Mouse (Mus musculus): Measurements from ENCODE around the gene Itpr2. TPM values are rescaled to one million over a fixed set of nuclear protein-coding genes. Genes with fewer than 3 reads are reported as not detected.
"Not testable (repeated sequence)": the region's sequence is repeated elsewhere in the genome, so short reads cannot be mapped to it uniquely, and the experiment has no call there.

The Itpr2 gene
- polyA plus RNA-seq, 1 experiment from 2014 or later = 6.3 TPM

DNA sequence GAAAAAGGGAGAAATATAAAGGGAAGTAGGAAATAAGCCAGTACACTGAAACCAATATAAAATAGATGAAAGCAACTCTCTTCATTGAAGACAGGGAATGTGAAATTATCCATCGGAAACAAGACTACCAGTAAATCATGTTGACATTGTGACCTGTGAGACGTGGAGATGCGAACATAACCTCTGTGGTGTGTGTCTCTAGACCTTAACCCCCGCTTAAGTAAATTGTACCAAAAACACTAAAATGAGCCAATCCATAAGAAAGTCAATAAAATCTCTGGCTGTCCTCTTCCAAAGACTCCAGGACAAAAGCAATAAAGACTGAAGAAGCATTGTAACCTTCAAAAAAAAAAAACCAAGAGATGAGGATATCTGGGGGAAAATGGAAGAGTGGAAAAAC is 31.6 kb downstream of the Itpr2 start:
- WGBS = 63% methylated on average over 4 of the region's 4 CpGs
- Histone ChIP-seq H3K4me2 (replicated peaks; ENCODE audit: low read depth) (no peak overlapping the region), H3K9ac (ENCODE audit: low read depth, low read length) (no peak overlapping the region), H3K36me3 (ENCODE audit: control insufficient read depth, insufficient read depth) (no peaks in the 10 kb centered on the region), H3K4me3 (ENCODE audit: low read depth, low read length) (no peak overlapping the region), H3K4me1 (replicated peaks; ENCODE audit: control insufficient read depth, insufficient read depth, low read length) (no peaks in the 10 kb centered on the region), H3K27ac (ENCODE audit: low read depth, low read length) (no peak overlapping the region), H3K9me3 (ENCODE audit: control insufficient read depth) (no peaks in the 10 kb centered on the region), H3K27me3 (replicated peaks; ENCODE audit: control insufficient read depth, insufficient read depth, low read length) (no peaks in the 10 kb centered on the region)
- no peak for ATAC-seq
- TF ChIP-seq CTCF (IDR thresholded peaks at IDR 0.05; ENCODE audit: low read depth) = no peak

DNA sequence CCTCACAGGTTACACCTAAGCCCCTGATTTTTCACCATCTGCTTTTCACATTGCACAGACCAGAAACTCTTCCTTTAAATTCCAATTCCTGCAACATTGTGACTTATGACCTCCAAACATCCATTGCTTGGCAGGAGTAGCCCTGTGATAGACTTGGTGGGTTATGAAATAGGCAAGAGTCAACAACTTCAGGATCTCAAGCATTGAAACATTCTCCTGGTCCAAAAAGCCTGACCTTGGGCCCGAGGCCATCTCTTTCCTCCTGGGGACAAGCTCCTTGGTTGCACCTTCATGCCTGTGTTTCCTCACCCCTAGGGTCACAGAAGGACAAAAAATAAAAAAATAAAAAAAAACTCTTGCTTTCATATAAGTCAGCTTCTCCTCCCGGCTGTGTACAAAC is 32.1 kb downstream of the Itpr2 start:
- no peak for ATAC-seq
- WGBS = 85% methylated on average over 2 of the region's 2 CpGs
- Histone ChIP-seq H3K27ac (ENCODE audit: low read depth, low read length) (no peak overlapping the region), H3K9me3 (ENCODE audit: control insufficient read depth) (no peaks in the 10 kb centered on the region), H3K27me3 (replicated peaks; ENCODE audit: control insufficient read depth, insufficient read depth, low read length) (no peaks in the 10 kb centered on the region), H3K4me2 (replicated peaks; ENCODE audit: low read depth) (no peak overlapping the region), H3K4me3 (ENCODE audit: low read depth, low read length) (no peak overlapping the region), H3K9ac (ENCODE audit: low read depth, low read length) (no peak overlapping the region), H3K4me1 (replicated peaks; ENCODE audit: control insufficient read depth, insufficient read depth, low read length) (no peaks in the 10 kb centered on the region), H3K36me3 (ENCODE audit: control insufficient read depth, insufficient read depth) (no peaks in the 10 kb centered on the region)
- TF ChIP-seq CTCF (IDR thresholded peaks at IDR 0.05; ENCODE audit: low read depth) = no peak

DNA sequence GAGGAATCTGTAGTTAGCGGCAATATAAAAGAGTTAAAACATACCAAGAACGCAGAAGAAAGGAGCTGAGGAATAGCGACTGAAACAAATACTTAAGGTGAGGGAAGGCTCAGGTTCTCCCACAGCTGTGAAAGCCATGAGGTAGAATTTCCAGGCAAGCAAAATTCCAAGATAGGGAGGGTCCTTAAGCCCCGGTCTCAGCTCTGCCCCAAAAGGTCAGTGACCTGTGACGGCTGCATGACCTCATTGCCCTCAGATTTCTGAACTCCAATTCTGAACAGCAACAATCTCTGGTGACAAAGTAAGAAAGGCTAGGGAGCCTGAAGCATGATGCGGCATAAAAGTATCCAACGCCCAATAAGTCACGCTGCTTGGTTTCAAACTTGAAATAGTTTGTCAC is 33.7 kb downstream of the Itpr2 start:
- no peak for ATAC-seq
- no peaks in the 10 kb centered on the region for H3K36me3 ChIP-seq (ENCODE audit: control insufficient read depth, insufficient read depth)
- no peaks in the 10 kb centered on the region for H3K4me1 ChIP-seq (replicated peaks; ENCODE audit: control insufficient read depth, insufficient read depth, low read length)
- no peaks in the 10 kb centered on the region for H3K27me3 ChIP-seq (replicated peaks; ENCODE audit: control insufficient read depth, insufficient read depth, low read length)
- H3K9me3 ChIP-seq (ENCODE audit: control insufficient read depth) = no peaks in the 10 kb centered on the region
- TF ChIP-seq CTCF (IDR thresholded peaks at IDR 0.05; ENCODE audit: low read depth) = no peak
- no peak overlapping the region for H3K9ac ChIP-seq (ENCODE audit: low read depth, low read length)
- WGBS = 68% methylated on average over 8 of the region's 8 CpGs
- no peak overlapping the region for H3K27ac ChIP-seq (ENCODE audit: low read depth, low read length)
- H3K4me3 ChIP-seq (ENCODE audit: low read depth, low read length) = no peak overlapping the region
- no peak overlapping the region for H3K4me2 ChIP-seq (replicated peaks; ENCODE audit: low read depth)

DNA sequence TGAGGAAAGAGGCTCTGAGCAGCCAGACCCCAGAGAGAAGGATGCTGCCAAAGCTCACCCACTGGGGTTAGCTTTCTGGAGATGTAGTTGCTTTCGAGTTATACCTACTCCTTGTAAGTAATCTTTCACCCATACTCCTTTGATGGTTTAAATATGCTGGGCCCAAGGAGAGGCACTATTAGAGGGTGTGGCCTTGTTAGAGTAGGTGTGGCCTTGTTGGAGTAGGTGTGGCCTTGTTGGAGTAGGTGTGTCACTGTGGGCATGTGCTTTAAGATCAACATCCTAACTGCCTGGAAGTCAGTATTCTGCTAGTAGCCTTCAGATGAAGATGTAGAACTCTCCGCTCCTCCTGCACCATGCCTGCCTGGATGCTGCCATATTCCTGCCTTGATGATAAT is 37.4 kb downstream of the Itpr2 start:
- H3K9ac ChIP-seq (ENCODE audit: low read depth, low read length); H3K4me3 ChIP-seq (ENCODE audit: low read depth, low read length); H3K27ac ChIP-seq (ENCODE audit: low read depth, low read length); H3K27me3 ChIP-seq (replicated peaks; ENCODE audit: control insufficient read depth, insufficient read depth, low read length); H3K4me1 ChIP-seq (replicated peaks; ENCODE audit: control insufficient read depth, insufficient read depth, low read length); H3K4me2 ChIP-seq (replicated peaks; ENCODE audit: low read depth); H3K9me3 ChIP-seq (ENCODE audit: control insufficient read depth); H3K36me3 ChIP-seq (ENCODE audit: control insufficient read depth, insufficient read depth): not testable (repeated sequence)
- peak; percentile 28; the same call in 1 of the 2 replicates for ATAC-seq
- 85% methylated on average over 2 of the region's 2 CpGs for whole genome bisulfite sequencing

DNA sequence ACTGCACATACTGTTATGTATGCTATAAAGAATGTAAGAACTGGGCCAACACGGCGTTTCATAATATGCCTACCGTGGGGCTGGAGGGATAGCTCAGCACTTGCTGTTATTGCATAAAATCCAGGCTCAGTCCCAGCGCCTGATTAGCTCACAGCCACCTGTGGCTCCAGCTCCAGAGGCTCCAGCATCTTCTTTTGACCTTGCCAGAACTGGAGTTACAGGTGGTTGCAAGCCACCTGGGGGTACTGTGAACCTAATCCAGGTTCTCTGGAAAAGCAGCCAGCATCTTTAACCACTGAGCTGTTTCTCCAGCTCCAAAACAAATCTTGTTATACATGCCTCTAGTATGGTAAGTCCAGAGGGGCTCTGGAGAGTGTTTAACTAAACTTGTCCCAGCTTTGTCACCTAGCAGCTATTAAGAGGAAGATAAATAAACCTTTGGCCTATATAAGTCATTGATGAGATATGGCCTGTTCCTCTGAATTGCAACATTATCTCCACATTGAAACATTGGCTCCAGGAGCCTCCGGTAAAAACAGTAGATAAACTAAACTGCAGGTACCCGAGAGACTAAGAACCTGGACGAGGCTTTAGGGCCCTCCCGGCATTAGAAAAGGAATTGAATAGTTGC is 37.9 kb downstream of the Itpr2 start:
- no peak overlapping the region for H3K9ac ChIP-seq (ENCODE audit: low read depth, low read length)
- ATAC-seq = 0 out of 2 replicates have a peak, but pooled peaks have one; percentile 13
- no peak for TF ChIP-seq CTCF (IDR thresholded peaks at IDR 0.05; ENCODE audit: low read depth)
- H3K4me2 ChIP-seq (replicated peaks; ENCODE audit: low read depth) = no peak overlapping the region
- no peaks in the 10 kb centered on the region for H3K4me1 ChIP-seq (replicated peaks; ENCODE audit: control insufficient read depth, insufficient read depth, low read length)
- H3K27me3 ChIP-seq (replicated peaks; ENCODE audit: control insufficient read depth, insufficient read depth, low read length) = no peaks in the 10 kb centered on the region
- H3K9me3 ChIP-seq (ENCODE audit: control insufficient read depth) = no peaks in the 10 kb centered on the region
- H3K4me3 ChIP-seq (ENCODE audit: low read depth, low read length) = no peak overlapping the region
- H3K36me3 ChIP-seq (ENCODE audit: control insufficient read depth, insufficient read depth) = no peaks in the 10 kb centered on the region
- no peak overlapping the region for H3K27ac ChIP-seq (ENCODE audit: low read depth, low read length)
- 47% methylated on average over 8 of the region's 8 CpGs for WGBS

DNA sequence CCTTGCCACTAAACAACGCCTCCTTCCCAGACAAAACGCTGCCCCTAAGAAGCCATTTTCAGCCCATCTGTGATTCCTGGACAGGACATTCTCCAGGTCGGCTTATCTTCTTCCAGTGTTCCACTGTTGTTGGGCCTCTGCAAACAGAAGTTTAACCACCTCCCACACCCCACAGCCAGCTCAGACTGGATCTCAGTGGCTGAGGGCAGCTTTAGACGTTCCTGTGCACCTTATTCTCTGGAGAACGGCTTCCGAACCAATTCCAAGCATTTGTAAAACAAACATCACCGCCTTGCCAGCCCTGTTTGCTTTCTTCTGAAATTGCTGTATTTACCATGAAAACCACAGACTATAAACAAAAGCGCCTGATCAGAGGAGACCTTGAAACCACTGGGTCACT is 41.1 kb downstream of the Itpr2 start:
- no peak overlapping the region for H3K9ac ChIP-seq (ENCODE audit: low read depth, low read length)
- 33% methylated on average over 8 of the region's 8 CpGs for WGBS
- no peaks in the 10 kb centered on the region for H3K4me1 ChIP-seq (replicated peaks; ENCODE audit: control insufficient read depth, insufficient read depth, low read length)
- TF ChIP-seq CTCF (IDR thresholded peaks at IDR 0.05; ENCODE audit: low read depth) = no peak
- H3K27ac ChIP-seq (ENCODE audit: low read depth, low read length) = no peak overlapping the region
- no peak overlapping the region for H3K4me2 ChIP-seq (replicated peaks; ENCODE audit: low read depth)
- H3K36me3 ChIP-seq (ENCODE audit: control insufficient read depth, insufficient read depth) = no peaks in the 10 kb centered on the region
- H3K27me3 ChIP-seq (replicated peaks; ENCODE audit: control insufficient read depth, insufficient read depth, low read length) = no peaks in the 10 kb centered on the region
- no peak overlapping the region for H3K4me3 ChIP-seq (ENCODE audit: low read depth, low read length)
- ATAC-seq = peak; percentile 74
- no peaks in the 10 kb centered on the region for H3K9me3 ChIP-seq (ENCODE audit: control insufficient read depth)

DNA sequence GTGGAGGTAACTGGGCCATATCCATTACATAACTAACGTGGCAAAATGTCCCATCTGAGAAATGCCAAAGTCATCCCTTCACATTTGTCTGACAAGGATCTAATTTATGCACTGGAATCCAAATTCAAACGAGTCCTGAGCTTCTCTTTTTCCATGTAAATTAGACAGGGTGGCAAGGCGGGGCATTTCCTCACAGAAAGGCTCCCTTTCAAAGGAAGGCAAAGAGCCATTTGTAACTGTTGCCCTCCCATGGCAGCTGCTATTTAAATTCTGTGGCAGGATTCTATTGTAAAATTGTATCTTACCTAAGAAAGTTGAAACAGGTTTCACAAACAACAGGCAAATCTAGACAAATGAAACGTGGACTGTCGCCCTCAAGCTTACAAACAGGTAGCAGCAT is 43.6 kb downstream of the Itpr2 start:
- H3K9me3 ChIP-seq (ENCODE audit: control insufficient read depth) = no peaks in the 10 kb centered on the region
- no peak for ATAC-seq
- H3K4me2 ChIP-seq (replicated peaks; ENCODE audit: low read depth) = no peak overlapping the region
- no peak overlapping the region for H3K9ac ChIP-seq (ENCODE audit: low read depth, low read length)
- WGBS = 68% methylated on average over 5 of the region's 5 CpGs
- no peak overlapping the region for H3K4me3 ChIP-seq (ENCODE audit: low read depth, low read length)
- H3K27me3 ChIP-seq (replicated peaks; ENCODE audit: control insufficient read depth, insufficient read depth, low read length) = no peaks in the 10 kb centered on the region
- H3K4me1 ChIP-seq (replicated peaks; ENCODE audit: control insufficient read depth, insufficient read depth, low read length) = no peaks in the 10 kb centered on the region
- H3K27ac ChIP-seq (ENCODE audit: low read depth, low read length) = no peak overlapping the region
- no peak for TF ChIP-seq CTCF (IDR thresholded peaks at IDR 0.05; ENCODE audit: low read depth)
- no peaks in the 10 kb centered on the region for H3K36me3 ChIP-seq (ENCODE audit: control insufficient read depth, insufficient read depth)

All from intestine, postnatal 0 days (tissue).